Mouse (Mus musculus) lung, postnatal 10 days (tissue): ENCODE measurements around the gene Sntg2.

Experiments used
- DNase-seq: peaks from one replicate; pipeline ENCODE4 v3.0.0; 2021

Gene Sntg2

DNA sequence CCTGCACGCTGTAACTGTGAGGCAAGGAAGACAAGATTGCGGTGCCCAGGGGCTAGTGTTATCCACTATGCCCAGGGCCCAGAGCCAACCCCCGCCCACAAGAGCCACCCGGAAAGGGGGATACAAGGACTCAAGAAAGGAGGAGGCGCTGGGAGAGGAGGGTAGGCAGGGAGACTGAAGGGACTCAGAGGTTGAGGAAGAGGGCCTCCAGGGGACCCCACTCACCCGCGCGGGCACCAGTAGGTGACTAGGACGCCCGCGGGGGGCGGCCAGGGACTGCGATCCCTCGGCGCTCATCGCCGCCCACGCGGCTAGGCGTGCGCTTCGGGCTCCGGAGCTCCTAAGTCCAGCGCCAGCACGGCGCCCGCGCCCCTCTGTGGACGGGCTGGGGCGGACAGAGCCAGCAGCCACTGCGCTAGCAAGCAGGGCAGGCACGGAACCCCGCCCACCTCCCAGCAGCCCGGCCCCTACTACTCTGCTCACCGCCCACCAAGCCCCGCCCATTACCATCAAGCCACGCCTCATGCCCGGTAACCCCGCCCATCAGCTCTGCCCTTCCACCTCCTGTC is at the start of gene Sntg2:
Sntg2 (minus strand) TSS at position 443 of the 569 bp plus-strand sequence.
- DNase-seq = peak; percentile 92

DNA sequence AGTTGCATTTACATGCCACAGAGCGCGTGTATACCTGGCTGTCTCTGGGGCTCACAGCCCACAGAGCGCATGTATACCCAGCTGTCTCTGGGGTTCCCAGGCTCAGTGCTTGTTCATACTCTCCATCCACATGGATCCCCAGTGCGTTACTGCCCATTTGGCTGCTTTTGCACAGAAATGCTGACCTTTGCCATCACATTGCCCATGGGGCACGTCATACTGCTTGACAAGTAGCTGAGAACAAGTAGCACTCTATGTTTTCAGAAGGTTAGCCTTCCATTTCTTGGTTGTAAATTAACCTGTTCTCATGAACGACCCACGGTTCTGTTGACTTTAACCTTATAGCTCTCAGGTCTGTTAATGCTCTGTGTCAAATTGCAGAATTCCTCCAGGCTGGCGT is 43.4 kb upstream of the Sntg2 start:
- DNase-seq = no peak

DNA sequence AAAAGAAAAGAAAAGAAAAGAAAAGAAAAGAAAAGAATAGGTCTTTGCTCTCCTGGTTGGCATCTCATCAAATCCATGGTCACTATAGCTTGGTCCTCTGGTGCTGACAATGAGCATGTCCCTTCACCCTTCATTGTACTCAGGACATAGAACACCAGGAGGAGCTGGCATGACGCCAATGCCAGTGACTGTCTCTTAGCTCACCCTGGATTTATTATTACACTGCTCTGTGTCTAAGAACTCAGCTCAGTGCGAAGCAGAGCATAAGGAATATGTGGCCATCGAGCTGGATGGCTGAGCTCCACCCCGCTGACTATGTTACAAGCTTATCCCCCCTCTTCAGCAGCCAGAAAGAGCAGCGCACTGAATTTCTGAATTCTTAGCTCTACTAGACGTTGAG is 42.8 kb upstream of the Sntg2 start:
- DNase-seq = no peak

DNA sequence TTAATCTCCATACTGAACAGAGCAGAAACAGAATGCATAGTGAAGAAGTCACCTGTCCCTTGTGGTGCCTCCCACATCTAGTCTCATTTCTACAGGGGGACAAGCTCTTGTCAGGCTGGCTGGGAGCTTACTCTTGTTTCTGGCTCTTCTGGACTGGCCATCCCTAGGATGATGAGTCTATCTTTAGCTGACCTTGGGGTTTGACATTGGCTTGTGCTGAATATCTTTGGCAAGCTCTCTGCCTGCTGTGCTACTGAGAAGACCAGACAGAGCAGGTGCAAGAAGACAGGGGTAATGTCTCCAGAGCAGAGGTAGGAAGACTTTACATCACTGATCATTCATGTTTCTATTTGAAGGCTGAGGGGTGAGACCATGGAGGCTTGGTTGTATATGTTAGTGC is 29.5 kb upstream of the Sntg2 start:
- DNase-seq = no peak

DNA sequence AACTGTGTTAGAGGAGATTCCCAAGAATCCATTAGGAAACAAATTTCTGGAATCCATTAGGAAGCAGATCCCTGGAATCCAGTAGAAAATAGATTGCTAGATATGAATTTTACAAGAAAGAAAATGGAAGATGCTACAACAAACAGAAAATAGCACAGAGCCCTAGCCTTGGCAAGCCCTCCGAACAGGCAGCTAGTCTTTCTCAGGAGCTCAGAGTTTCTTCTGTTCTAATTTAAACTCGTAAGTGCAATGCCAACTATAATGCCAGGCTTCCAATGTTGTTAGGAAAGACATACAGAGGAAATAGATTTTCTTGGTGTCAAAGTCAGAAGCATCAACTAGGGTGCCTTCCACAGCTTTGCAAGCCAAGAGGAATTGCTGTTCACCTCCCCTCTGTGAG is 27.4 kb upstream of the Sntg2 start:
- no peak for DNase-seq

DNA sequence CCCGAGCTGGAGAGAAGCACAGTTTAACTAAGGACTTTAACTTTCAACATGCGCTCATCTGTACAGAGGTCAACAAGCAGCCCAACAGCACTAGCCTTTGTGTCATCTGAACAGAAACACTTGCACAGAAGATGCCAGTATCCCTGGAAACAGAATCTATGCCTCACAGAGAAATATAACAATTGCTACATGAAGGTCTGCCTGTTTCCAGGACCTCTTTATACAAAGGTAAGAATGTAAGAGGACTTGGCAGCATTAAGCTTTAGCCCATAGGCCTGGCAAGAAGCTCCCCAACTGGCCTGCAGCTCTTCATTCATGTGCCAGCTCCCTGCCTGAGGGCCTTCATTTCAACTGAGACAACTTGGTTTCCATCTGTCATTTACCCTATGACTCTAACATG is 26.9 kb upstream of the Sntg2 start:
- DNase-seq = no peak

DNA sequence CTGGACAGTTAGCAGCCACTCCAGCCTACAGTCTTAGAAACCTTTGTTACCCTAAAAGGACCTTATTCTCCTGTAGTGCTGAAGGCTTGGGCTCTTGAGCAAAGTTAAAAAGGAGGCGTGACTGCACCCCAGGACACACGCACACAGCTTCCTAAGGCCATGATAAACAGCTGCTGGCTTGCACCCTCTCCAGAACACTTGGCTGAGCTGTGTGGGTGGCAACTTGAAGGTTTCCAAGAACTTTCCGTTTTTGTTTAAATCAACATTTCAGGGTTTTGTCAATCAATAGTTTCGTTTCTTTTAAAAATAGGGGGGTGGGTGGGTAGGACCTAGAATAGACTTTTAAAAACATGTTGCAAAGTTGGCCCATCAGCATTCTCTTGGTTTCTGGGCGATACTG is 882 bp downstream of the Sntg2 start:
- peak; percentile 25 for DNase-seq

DNA sequence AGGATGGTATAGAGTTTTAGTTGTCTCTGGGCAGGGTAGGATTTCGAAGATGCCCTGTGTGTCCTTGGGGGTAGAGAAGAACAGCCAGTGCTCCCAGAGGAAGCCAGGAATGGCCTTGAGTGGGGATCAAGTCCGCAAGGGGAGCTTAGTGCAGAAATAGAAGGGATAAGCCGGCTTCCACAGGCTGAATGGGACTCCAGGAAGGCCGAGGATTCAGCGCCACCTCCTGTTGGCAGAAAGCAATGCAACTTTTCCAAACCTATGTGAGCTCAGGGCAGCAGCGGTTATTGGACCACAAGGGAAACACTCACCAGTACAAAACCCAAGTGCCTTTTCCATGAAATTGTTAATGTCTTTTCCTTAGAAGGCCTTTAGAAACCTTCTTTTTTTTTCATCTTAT is 3.4 kb downstream of the Sntg2 start:
- peak; percentile 90 for DNase-seq

DNA sequence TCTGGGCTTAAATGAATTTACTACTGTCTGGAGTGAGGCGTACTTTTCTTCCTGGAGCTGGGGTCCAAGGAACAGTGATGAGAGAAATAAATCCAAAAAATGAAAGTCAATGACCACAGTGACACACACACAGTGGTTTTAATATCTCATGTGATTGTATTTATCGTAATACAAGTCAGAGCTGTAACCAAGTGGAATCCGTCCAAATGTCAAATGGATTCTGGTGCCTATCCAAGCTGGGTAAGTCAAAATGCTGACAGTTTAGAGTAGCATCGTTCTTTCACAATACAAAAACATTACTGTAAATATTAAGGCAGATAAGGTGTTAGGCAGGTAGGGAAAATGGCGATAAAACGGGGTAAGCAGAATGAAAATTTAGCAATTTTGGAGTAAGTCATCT is 4.0 kb downstream of the Sntg2 start:
- no peak for DNase-seq

DNA sequence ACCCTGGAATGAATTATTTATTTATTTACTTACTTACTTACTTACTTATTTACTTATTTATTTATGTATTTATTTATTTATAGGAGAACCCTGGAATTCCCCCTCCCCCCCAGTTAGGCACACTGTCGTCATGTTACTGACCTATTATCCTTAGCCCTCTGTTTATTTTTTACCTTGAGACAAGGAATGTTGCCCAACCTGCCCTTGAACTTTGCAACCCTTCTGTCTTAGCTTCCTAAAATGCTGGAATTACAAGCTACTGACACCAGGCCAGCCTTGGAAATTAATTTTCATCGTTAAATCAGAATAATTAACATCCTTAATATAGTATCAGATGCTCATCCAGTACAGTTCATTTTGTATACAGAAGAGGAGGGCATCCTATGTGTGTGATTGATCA is 10.9 kb downstream of the Sntg2 start:
- no peak for DNase-seq

DNA sequence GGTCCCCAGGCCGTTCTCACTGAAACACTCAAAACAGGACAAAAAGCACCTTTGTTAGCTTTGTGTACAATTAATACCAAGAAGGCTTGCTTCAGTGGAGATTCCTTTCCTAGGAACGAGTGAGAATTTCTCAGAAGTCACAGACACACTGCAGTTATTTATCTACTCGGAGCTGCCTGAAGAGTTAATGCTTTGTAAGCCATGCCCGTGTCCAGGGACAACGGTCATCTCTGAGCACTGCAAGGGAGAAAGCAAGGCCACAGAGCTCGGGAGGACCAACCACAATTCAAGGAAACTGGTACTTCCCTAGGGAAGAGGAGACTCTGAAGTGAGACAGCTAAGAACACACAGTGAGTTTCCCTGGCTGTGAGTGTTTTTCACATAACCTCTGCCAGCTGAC is 15.5 kb downstream of the Sntg2 start:
- DNase-seq = no peak

DNA sequence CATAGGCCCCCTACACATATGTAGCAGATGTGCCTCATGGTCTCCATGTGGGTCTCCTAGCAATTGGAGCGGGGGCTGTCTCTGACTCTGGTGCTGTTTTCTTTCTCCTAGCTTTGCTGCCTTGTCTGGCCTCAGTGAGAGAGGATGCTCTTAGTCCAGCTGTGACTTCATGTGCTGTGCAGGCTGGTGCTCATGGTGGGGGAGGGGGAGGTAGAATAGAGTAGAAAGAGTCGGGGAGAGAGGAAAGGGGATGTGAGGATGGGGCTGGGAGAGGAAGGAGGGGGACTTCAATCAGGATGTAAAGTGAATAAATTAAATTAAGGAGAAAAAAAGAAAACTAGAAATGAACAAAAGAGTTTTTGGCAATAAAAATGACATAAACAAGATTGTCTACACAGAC is 20.8 kb downstream of the Sntg2 start:
- DNase-seq = no peak

DNA sequence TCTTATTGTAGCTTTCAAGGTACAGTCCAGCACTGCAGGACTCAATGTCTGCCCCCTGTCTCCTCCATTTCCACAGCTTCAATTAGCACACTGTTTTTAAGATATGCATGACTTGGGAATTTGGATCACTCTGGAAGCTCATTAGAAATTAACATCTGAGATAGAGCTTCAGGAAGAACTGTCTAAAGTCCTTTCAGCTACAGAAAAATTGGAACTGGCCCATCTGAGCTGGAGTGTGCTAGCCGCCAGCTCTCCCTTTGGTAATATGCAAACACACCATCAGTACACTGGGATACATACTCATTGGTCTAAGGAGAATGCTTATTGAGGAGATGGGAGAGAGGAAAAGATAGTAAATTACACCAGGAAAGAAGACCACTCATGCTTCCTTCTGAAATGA is 25.1 kb downstream of the Sntg2 start:
- no peak for DNase-seq

DNA sequence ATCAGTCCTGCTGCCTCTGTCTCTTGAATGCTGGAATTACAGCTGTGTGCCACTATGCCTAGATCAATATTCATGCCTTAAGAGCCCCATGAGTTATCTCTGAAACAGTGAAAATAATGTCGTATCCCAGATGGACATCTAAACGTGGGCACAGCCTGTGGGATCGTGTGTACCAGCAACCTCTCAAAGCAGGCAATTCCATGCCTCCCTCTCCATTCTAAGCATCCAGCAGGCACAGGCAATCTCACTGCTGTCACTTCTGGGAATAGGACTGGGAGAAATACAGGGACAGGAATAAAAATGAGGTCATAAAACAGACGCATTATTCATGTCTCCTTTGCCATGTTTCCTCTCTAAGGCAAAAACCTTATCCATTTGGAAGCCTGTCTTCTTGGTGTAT is 25.9 kb downstream of the Sntg2 start:
- no peak for DNase-seq

DNA sequence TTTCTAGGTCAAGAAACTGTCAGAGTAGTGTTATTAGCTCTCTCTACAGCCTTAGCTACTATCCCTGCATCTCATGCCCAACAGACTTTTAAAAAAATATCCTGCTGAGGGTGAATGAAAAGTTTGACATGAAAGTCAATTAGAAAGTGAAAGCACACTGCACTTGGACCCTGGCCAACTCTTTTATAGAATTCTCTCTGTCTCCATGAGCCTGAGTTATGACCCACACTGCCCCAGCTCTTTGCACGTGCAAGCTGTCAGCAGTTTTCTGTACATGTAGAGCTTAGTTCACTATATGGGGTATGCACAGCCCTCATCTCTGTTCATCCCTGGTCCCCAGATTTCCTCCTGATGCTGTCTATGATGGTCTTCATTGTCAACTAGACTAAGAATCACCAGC is 28.4 kb downstream of the Sntg2 start:
- DNase-seq = peak; percentile 50

DNA sequence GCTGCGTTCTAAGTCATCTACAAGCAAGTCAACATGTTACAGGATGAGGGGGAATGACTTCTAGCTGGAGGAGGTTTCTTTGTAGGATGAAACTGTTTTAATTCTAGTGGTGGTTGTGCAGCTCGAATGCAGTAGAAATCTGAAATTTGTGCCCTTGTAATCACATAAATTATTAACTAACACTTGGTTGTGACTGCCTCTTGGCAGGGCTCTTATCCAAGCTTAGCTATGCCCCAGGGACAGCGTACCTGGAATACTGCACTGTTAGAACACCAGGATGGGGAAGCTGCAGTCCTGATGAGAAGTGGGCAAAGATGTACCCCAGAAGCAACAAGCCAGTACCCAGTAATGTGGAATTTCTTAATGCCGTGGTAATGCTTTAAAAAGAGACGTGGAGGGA is 36.9 kb downstream of the Sntg2 start:
- no peak for DNase-seq

DNA sequence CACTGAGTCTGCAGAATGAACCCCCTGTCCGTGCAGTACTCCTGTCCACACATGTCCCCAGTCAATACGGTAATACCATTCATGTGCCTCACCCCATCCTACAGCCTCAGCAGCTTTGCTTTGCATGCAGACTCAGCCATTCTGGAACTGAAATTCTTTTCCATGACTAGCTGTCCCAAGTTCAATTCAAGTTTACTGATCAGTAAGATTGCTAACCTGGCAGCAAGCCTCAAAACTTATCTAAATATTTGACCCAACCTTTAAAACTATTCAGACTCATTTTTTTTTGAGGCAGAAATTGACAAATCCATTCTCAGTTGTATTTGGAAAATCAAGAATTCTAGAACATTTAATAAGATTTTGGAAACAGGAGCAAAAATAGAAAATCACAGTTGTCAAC is 38.7 kb downstream of the Sntg2 start:
- no peak for DNase-seq

DNA sequence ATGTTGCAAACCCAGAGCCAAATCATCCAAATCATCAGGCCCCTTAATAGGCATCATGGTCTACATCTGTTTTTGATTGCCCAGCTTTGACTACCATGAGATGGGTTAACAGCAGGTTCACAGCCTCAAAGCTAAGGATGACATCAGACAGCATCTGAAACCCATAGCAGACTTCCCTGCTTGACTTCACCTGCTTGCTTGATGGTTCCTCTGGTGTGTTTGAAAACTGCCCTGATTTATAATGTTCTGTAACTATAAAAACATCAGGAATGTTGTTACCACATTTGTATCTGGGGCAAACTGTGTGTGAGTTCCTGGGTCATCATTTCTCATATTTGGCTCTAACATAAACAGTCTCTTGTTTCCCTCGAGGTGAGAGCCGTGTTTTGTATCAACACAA is 55.2 kb downstream of the Sntg2 start:
- DNase-seq = peak; percentile 13

DNA sequence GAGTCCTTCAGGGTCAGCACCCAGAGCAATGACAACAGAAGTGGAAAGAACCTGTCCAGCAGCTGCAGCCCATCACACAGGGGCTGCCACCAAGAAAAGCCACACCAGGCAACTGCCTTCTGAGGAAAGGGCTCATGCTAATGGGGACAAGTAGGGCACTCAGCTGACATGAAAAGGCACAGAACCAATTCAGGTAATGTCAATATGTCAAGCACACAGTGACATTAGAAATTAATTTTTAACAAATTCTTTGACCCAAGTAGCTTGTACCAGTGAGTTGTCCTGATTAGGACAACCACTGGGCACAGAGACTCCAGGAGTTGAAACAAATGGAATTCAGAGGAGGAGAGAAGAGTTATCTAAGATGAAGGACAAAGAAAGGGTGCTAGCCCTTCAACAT is 60.2 kb downstream of the Sntg2 start:
- DNase-seq = no peak

DNA sequence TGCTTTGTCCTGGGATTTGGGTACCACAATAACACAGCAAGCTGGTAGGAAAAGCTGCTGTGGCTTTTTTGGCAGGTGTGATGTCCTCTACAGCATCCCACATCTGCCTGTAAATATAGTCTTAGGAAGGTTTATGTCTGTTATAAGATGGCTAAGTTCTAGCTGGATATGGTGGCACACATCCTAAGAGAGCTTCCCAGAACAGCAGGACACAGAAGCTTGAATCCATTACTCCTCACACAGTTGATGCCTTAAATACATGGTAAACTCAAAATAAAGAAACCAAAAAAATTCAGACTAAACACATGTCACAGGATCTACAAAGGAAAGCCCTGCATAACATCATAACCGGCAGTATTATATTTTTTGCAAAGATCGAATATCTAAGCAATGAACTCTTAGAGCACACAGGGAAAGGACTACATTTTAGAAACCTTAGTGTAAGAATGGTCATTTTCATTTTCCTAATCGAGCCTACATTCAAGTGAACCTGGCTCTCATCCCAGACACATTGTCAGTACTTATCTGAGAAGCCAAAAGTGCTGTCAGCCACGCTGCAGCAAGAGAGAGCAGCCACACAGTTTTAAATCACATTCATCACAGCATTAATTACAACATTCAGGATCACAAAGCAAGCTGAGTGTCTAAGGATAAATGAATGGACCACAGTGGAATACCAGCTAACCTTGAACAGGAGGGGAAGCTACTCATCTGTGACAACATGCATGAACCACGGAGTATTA is 64.8 kb downstream of the Sntg2 start:
- DNase-seq = peak; percentile 61

DNA sequence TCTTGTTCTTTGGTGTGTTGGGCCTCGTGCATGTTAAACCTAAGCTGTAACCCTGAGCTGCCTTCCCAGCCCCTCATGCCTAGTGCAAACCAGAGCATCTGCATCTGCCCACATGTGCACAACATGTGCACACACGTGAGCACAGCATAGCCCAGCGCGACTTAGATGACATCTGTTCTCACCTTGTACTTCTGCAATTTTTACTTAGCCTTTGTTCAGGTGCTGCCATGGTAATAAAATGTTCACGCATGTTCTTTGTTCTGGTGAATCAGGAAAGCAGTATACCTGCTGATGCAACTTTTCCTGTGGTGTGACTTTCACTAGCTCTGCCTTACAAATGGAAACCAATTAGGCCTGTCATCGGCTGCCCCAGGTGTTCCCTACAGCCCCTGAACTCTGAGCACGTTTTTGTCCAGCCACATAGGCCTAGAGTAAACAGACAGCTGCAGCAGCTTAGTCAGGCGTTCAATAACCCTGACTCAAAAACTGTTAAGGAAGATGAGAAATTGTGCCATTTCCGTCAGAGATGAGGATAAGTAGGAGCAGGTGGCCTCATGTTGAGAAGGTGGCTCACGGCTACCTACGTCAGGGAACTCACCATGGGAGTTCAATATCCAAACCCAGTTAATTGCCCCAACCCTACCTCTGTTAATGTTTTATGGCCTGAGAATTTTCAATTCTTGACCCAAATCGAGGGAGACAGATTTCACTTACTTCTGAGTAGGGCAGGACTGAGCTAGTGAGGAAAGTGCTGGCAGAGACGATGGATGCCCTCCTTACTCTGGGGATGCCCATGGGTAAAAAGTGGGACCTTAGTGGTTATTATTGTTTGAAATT is 80.2 kb downstream of the Sntg2 start:
- DNase-seq = no peak

DNA sequence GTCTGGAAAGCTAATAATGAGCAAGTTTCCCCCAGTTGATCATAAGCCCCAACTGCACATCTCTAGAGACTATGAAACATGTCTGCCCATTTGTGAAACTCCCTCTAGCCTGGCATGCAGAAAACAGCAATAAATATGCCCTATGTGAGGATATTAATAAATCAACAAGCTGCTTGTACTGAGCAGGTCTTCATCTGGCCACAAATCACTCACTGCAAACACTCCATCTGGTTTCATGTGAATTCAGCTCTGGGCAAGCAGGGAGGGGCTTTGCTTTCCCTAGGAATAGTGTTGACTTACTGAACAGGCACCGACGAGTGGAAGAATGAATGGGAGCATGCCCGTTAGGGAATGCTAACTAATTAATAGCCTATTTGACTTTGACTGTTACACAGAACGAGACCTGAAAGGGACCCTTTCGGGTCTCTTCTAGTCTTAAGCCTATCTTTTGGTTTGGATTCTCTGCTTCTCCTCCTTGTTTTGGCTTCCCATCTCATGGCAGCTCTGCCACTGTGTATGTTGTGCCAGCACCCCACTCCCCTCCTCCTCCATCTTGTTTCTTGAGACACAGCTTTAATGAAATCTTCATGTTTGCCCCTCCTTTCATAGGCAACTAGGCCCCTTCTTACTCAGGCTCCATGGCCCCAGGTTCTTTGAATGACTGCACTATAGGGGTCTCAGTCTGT is 86.1 kb downstream of the Sntg2 start:
- DNase-seq = no peak

DNA sequence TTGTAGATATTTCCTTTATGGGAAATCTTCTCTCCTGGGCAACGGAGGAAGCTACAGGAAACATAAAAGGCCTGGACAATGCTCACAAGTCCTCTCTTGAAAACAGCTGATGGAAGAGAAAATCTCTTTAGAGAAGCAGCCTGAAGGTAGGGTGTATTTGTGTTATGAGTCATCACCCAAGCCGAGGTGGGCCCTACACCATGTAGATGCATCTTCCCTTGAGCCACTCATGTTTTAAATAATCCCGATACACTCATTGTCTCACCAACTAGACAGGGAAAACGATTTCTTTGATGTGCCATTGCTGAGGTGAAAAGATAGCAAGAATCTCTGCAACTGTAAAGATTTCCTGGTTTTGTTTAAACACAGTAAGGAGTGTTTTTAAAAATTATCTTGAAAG is 89.4 kb downstream of the Sntg2 start:
- DNase-seq = no peak
